Mouse (Mus musculus) lung, postnatal 0 days (tissue): ENCODE data around the gene Ano4.

Experiments used
- CTCF ChIP-seq: IDR thresholded peaks from 2 replicates; pipeline ENCODE4 v1.5.1; 2016; ENCODE audit warnings: antibody characterized with exemption, mild to moderate bottlenecking
- EP300 ChIP-seq: IDR thresholded peaks from 2 replicates; pipeline ENCODE4 v1.6.1; 2016; ENCODE audit warnings: antibody characterized with exemption, mild to moderate bottlenecking, control low read depth

GRCm38 (mm10) chr10:88960791-88961190 is 383.8 kb downstream of the Ano4 start:
- TF ChIP-seq EP300 (no peak), CTCF (no peak)
